Mouse (Mus musculus) embryonic facial prominence, embryonic 13.5 days (tissue): ENCODE measurements around the gene Galnt16. TPM values are rescaled to one million over a fixed set of nuclear protein-coding genes. Genes with fewer than 3 reads are reported as not detected.
A peak's percentile ranks its signal among the peaks of the same experiment; 100 is the strongest.

Experiments
- ATAC-seq: fragments of 200-750 bp; cut with Nextera tagmentation; 2 replicates; pipeline ENCODE4 v1.8.0; 2017; ENCODE audit warnings: low read depth; ENCODE audit not compliant: insufficient number of reproducible peaks, insufficient read depth, low FRiP score, low TSS enrichment
- H3K27ac ChIP-seq: fragments of 300-500 bp; sonication (generic); 2 replicates; pipeline ENCODE4 v1.5.1; 2015; ENCODE audit warnings: moderate library complexity, mild to moderate bottlenecking, inconsistent platforms
- H3K27me3 ChIP-seq: fragments of 300-500 bp; sonication (generic); 2 replicates; pipeline ENCODE4 v1.6.1; 2015; ENCODE audit warnings: mild to moderate bottlenecking, inconsistent platforms
- H3K36me3 ChIP-seq: fragments of 300-500 bp; sonication (generic); 2 replicates; pipeline ENCODE4 v1.6.1; 2015; ENCODE audit warnings: mild to moderate bottlenecking, inconsistent platforms
- H3K4me1 ChIP-seq: fragments of 300-500 bp; sonication (generic); 2 replicates; pipeline ENCODE4 v1.6.1; 2015; ENCODE audit warnings: inconsistent platforms
- H3K4me2 ChIP-seq: fragments of 300-500 bp; sonication (generic); 2 replicates; pipeline ENCODE4 v1.6.1; 2015; ENCODE audit warnings: moderate library complexity, mild to moderate bottlenecking, inconsistent platforms
- H3K4me3 ChIP-seq: fragments of 300-500 bp; sonication (generic); 2 replicates; pipeline ENCODE4 v1.5.1; 2015; ENCODE audit warnings: mild to moderate bottlenecking, inconsistent platforms
- H3K9ac ChIP-seq: fragments of 300-500 bp; sonication (generic); 2 replicates; pipeline ENCODE4 v1.6.1; 2015; ENCODE audit warnings: mild to moderate bottlenecking, inconsistent platforms
- H3K9me3 ChIP-seq: fragments of 300-500 bp; sonication (generic); 2 replicates; pipeline ENCODE4 v1.6.1; 2016; ENCODE audit warnings: inconsistent platforms
- WGBS: fragments of 180-500 bp; shearing (Covaris S2); methylation state at CpG from one replicate; pipeline ENCODE4 v1.1.7; 2015; ENCODE audit warnings: mixed read lengths; 5-methylcytosine and 5-hydroxymethylcytosine counted together
- polyA plus RNA-seq: library from polyadenylated mRNA; unstranded; fragments of >200 nt; fragmentation: Nextera tagmentation; extraction: Ambion mirVana; gene quantifications from 2 replicates; pipeline ENCODE4 v1.2.1, GENCODE M21; 2015

Gene Galnt16
- polyA plus RNA-seq, 1 experiment from 2014 or later: 12.2 TPM

GRCm38 (mm10) chr12:80518393-80518756 lies 298 bp downstream of the Galnt16 start:
- H3K4me1 ChIP-seq: peaks cover 14% of the 10 kb centered on the region
- under 1% methylated on average over 25 of the region's 25 CpGs for WGBS
- no peaks in the 10 kb centered on the region for H3K36me3 ChIP-seq
- H3K9me3 ChIP-seq: no peaks in the 10 kb centered on the region
- H3K4me2 ChIP-seq: peak overlapping the region; percentile 98
- H3K27ac ChIP-seq: no peak overlapping the region
- ATAC-seq: 0 out of 2 replicates have a peak, but pooled peaks have one; percentile 17
- H3K9ac ChIP-seq: peak overlapping the region; percentile 79
- peaks cover 72% of the 10 kb centered on the region for H3K27me3 ChIP-seq
- H3K4me3 ChIP-seq: peak overlapping the region; percentile 78

DNA sequence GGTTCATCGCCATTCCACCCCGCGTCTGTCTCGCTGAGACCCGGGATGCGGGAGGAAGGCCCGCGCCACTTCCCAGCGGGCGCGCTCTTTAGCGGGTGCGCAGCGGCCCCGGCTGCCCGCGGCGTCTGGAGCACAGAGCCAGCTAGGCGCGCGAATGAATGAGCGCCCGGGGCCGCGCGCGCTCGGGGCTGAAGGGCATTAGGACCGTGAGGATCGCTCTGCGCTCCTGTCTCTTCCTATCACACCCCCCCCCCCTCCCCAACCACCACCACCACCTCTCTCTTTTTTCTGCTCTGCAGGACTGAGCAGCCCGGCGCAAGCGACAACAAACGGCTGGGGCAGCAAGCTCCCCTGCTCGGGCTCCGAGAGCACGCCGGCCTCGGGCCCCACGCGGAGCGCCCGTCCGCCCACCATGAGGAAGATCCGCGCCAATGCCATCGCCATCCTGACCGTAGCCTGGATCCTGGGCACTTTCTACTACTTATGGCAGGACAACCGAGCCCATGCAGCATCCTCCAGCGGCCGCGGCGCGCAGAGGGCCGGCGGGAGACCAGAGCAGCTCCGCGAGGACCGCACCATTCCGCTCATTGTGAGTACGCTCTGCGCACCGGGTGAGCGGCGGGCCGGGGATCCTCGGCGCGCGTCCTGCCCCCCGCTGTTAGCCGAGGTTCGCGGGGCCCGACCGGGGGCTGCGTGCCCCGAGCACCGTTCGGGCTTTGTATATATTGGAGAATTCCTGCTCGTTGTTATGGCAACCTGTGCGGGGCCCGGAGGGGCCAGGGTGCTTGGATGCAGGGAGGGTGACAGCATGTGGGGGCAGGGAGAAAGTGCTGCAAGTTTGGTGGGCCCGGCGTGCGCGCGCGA lies 912 bp downstream of the Galnt16 start:
- WGBS: under 1% methylated on average over 76 of the region's 90 CpGs
- Histone ChIP-seq H3K27ac (peak overlapping the region; percentile 60; the same call in 1 of the 2 replicates), H3K9me3 (no peaks in the 10 kb centered on the region), H3K36me3 (no peaks in the 10 kb centered on the region), H3K27me3 (peaks cover 72% of the 10 kb centered on the region), H3K9ac (peak overlapping the region; percentile 79), H3K4me2 (peak overlapping the region; percentile 98), H3K4me1 (peaks cover 14% of the 10 kb centered on the region), H3K4me3 (peak overlapping the region; percentile 78)
- 0 out of 2 replicates have a peak, but pooled peaks have one; percentile 53 for ATAC-seq

GRCm38 (mm10) chr12:80519621-80520332 lies 1.7 kb downstream of the Galnt16 start:
- H3K4me1 ChIP-seq: peaks cover 14% of the 10 kb centered on the region
- H3K36me3 ChIP-seq: no peaks in the 10 kb centered on the region
- H3K9ac ChIP-seq: peak overlapping the region; percentile 79
- ATAC-seq: no peak
- peak overlapping the region; percentile 60; the same call in 1 of the 2 replicates for H3K27ac ChIP-seq
- WGBS: 1% methylated on average over 43 of the region's 43 CpGs
- H3K27me3 ChIP-seq: peaks cover 67% of the 10 kb centered on the region
- H3K9me3 ChIP-seq: no peaks in the 10 kb centered on the region
- peak overlapping the region; percentile 98 for H3K4me2 ChIP-seq
- H3K4me3 ChIP-seq: peak overlapping the region; percentile 78

DNA sequence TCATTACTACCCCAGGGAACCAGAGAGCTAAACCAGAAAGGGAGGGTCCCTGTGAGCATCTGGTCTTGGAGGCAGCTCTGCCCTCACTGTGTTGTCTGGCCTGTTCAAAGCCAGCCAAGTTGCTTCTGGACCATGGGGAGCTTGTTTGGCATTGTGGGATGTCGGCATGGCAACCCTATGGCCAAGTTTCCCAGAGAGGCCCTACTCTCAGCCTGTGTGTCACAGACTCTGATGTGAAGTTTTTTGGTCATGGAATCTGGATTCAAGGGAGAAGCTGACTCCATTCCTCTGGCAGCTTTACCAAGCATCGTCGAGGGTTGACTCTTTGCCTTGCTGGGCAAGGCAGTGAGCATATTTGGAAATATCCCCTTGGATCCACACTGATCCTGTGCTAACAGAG lies 3.9 kb downstream of the Galnt16 start:
- Histone ChIP-seq H3K9me3 (no peaks in the 10 kb centered on the region), H3K9ac (0 out of 2 replicates have a peak overlapping the region, but pooled peaks have one; percentile 12), H3K4me3 (no peak overlapping the region), H3K36me3 (no peaks in the 10 kb centered on the region), H3K4me1 (peaks cover 22% of the 10 kb centered on the region), H3K4me2 (no peak overlapping the region), H3K27ac (no peak overlapping the region), H3K27me3 (peaks cover 46% of the 10 kb centered on the region)
- WGBS: 68% methylated on average over 3 of the region's 3 CpGs
- ATAC-seq: no peak

DNA sequence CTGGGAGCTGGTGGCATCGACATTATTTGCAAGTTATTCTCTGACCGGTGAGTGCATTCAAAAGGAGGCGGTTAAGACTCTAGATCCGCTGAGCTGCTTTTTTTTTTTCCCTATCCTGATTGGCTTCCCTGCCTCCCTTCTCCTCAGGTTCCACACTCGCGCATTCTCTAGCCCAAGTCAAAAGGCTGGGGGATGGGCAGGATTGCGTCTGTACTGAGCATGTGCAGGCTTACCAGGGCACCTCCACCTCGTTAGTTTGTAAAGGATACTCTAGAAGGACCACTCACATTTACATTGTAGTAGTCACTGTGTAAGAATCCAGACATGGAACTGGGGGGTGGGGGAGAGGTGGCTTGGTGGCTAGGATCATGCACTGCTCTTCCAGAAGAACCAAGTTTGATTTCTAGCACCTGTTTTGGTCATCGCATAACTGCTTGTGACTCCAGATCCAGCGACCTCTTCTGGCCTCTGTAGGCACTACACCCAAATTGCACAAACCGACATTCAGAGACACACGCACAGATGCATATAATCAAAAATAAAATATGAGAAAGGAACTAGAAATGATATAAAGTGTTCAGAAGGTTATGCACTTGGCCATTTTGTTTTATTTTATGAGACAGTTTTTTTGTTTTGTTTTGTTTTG lies 6.3 kb downstream of the Galnt16 start:
- WGBS: 23% methylated on average over 12 of the region's 12 CpGs
- Histone ChIP-seq H3K27ac (no peak overlapping the region), H3K36me3 (no peaks in the 10 kb centered on the region), H3K27me3 (peaks cover 23% of the 10 kb centered on the region), H3K4me2 (no peak overlapping the region), H3K9ac (no peak overlapping the region), H3K4me1 (peaks cover 27% of the 10 kb centered on the region), H3K9me3 (no peaks in the 10 kb centered on the region), H3K4me3 (no peak overlapping the region)
- no peak for ATAC-seq

GRCm38 (mm10) chr12:80525513-80525912 lies 7.4 kb downstream of the Galnt16 start:
- no peak for ATAC-seq
- no peak overlapping the region for H3K27ac ChIP-seq
- 7% methylated on average over 7 of the region's 7 CpGs for WGBS

DNA sequence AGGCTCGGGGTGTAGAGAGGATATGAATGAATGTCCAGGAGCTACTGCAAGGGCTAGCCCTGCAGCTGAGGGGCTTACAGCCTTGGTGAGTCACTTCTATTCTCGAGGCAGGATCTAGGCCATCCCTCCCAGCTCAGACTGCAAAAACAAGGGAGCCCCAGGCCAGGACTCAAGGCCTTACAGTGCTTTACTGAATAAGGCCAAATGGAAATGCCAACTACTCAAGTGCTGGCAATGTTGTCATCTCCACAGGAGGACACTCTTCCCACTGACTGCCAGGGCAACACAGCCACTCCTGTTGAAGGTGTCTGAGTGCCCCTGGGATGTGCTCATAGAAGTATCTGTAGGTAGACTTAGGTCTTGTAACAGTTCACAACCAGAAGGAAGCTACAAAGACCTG lies 8.4 kb downstream of the Galnt16 start:
- H3K9ac ChIP-seq: no peak overlapping the region
- no peaks in the 10 kb centered on the region for H3K36me3 ChIP-seq

More at GRCm38 (mm10) chr12:80525513-80525912, 7.4 kb downstream of the Galnt16 start:
- no peak overlapping the region for H3K9ac ChIP-seq
- H3K9me3 ChIP-seq: no peaks in the 10 kb centered on the region
- peaks cover 21% of the 10 kb centered on the region for H3K4me1 ChIP-seq
- no peak overlapping the region for H3K4me2 ChIP-seq
- H3K4me3 ChIP-seq: no peak overlapping the region
- H3K27me3 ChIP-seq: peaks cover 12% of the 10 kb centered on the region
- H3K36me3 ChIP-seq: no peaks in the 10 kb centered on the region

GRCm38 (mm10) chr12:80527727-80528389 lies 9.8 kb downstream of the Galnt16 start:
- Histone ChIP-seq H3K9ac (no peak overlapping the region), H3K27me3 (no peaks in the 10 kb centered on the region), H3K36me3 (no peaks in the 10 kb centered on the region), H3K9me3 (no peaks in the 10 kb centered on the region), H3K4me1 (peaks cover 21% of the 10 kb centered on the region), H3K4me2 (no peak overlapping the region), H3K27ac (no peak overlapping the region), H3K4me3 (no peak overlapping the region)
- 75% methylated on average over 5 of the region's 5 CpGs for WGBS
- no peak for ATAC-seq

More for the DNA sequence above, 8.4 kb downstream of the Galnt16 start:
- peaks cover 21% of the 10 kb centered on the region for H3K4me1 ChIP-seq
- 68% methylated on average over 2 of the region's 2 CpGs for WGBS
- ATAC-seq: no peak
- H3K9me3 ChIP-seq: no peaks in the 10 kb centered on the region
- no peak overlapping the region for H3K4me2 ChIP-seq
- peaks cover 2% of the 10 kb centered on the region for H3K27me3 ChIP-seq
- H3K27ac ChIP-seq: no peak overlapping the region
- no peak overlapping the region for H3K4me3 ChIP-seq

DNA sequence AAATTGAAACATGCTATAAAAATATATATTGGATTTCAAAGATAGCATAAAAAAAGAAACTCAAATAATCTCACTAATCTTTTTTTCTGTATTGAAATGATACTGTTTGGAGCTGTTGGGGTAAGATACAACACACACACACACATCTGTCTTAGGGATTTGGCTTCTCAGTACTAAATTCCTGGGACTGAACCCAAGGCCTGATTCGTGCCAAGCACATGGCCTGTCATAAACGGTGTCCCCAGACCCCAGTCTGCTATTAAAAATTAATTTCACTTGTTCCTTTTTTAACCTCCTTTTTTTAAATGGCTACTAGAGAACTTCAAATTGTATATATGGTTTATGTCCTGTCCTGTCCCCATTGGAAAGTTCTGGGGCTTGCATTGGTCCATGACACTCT lies 12.0 kb downstream of the Galnt16 start:
- no peak for ATAC-seq
- WGBS: 62% methylated on average over 2 of the region's 2 CpGs
- no peak overlapping the region for H3K9ac ChIP-seq

GRCm38 (mm10) chr12:80530630-80531029 lies 12.6 kb downstream of the Galnt16 start:
- no peaks in the 10 kb centered on the region for H3K36me3 ChIP-seq

More for the DNA sequence above, 12.0 kb downstream of the Galnt16 start:
- Histone ChIP-seq H3K27ac (no peak overlapping the region), H3K4me3 (no peak overlapping the region), H3K4me1 (peaks cover 21% of the 10 kb centered on the region), H3K4me2 (no peak overlapping the region), H3K36me3 (no peaks in the 10 kb centered on the region), H3K9me3 (no peaks in the 10 kb centered on the region), H3K27me3 (no peaks in the 10 kb centered on the region)

GRCm38 (mm10) chr12:80531585-80531984 lies 13.5 kb downstream of the Galnt16 start:
- no peak for ATAC-seq
- WGBS: 84% methylated on average over 10 of the region's 10 CpGs
- Histone ChIP-seq H3K9ac (no peak overlapping the region), H3K4me3 (no peak overlapping the region), H3K27me3 (no peaks in the 10 kb centered on the region), H3K4me1 (peaks cover 13% of the 10 kb centered on the region), H3K9me3 (no peaks in the 10 kb centered on the region), H3K36me3 (no peaks in the 10 kb centered on the region), H3K4me2 (no peak overlapping the region), H3K27ac (no peak overlapping the region)

More at GRCm38 (mm10) chr12:80530630-80531029, 12.6 kb downstream of the Galnt16 start:
- no peak for ATAC-seq
- H3K4me2 ChIP-seq: no peak overlapping the region
- no peaks in the 10 kb centered on the region for H3K27me3 ChIP-seq
- no peaks in the 10 kb centered on the region for H3K9me3 ChIP-seq
- H3K4me1 ChIP-seq: peaks cover 15% of the 10 kb centered on the region
- H3K9ac ChIP-seq: no peak overlapping the region
- 76% methylated on average over 6 of the region's 6 CpGs for WGBS
- H3K27ac ChIP-seq: no peak overlapping the region
- H3K4me3 ChIP-seq: no peak overlapping the region
